Mouse (Mus musculus): ENCODE measurements around the gene Accs. TPM values are rescaled to one million over a fixed set of nuclear protein-coding genes. Genes with fewer than 3 reads are reported as not detected.

The Accs gene
- 7.7 and 11.1 TPM in 2 replicates for polyA plus RNA-seq (2014; fragmentation: Nextera tagmentation; extraction: Ambion mirVana)

DNA sequence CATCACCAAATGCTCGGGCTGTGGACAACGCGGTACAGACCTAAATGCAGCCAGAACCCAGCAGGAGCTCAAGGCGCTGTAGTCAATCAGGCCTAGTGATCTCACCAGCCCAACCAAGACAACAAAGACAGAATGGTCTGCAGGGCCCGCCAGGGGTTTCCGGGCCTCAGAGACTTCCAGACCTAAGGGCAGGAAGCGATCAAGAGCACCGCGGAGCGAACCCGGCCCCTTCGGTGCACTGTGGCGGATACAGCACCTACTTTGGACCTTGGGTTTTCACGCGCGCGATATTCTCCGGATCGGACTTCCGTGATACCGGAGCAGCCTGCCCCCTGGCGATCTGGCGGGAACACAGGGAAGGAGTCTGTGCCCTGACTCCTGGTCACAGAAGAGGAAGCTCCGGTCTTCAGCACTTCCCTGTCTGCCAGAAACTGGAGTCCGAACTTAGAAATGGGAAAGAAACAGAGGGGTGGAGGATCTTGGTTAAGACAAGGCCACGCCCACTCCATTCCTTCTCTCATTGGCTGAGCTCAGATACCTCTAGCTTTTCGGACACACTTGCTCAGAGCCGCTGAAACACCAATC lies at the start of gene Accs:
Accs (minus strand) TSS at position 439 of the 585 bp plus-strand sequence.
- Histone ChIP-seq H3K9ac (ENCODE audit: low read length) (peak within 1 kb of the TSS; percentile 86), H3K27me3 (ENCODE audit: control insufficient read depth, insufficient read depth, low read length) (no peaks in the 10 kb centered on the region), H3K9me3 (ENCODE audit: control insufficient read depth, low read length) (no peaks in the 10 kb centered on the region), H3K4me3 (ENCODE audit: low read depth, low read length) (peak within 1 kb of the TSS; percentile 69), H3K27ac (ENCODE audit: low read depth, low read length) (peak within 1 kb of the TSS; percentile 66), H3K4me1 (replicated peaks; ENCODE audit: control insufficient read depth, insufficient read depth, low read length) (peaks cover 2% of the 10 kb centered on the region; the same call in 1 of the 2 replicates), H3K4me2 (ENCODE audit: low read depth, low read length, severe bottlenecking) (peak within 1 kb of the TSS; percentile 79), H3K36me3 (ENCODE audit: control insufficient read depth, insufficient read depth, low read length) (no peaks in the 10 kb centered on the region)
- ATAC-seq (replicated peaks; ENCODE audit: low FRiP score) = peak; percentile 88
- WGBS = under 1% methylated on average over 28 of the region's 28 CpGs
- DNase-seq (ENCODE audit: low spot score) = peak; percentile 81

DNA sequence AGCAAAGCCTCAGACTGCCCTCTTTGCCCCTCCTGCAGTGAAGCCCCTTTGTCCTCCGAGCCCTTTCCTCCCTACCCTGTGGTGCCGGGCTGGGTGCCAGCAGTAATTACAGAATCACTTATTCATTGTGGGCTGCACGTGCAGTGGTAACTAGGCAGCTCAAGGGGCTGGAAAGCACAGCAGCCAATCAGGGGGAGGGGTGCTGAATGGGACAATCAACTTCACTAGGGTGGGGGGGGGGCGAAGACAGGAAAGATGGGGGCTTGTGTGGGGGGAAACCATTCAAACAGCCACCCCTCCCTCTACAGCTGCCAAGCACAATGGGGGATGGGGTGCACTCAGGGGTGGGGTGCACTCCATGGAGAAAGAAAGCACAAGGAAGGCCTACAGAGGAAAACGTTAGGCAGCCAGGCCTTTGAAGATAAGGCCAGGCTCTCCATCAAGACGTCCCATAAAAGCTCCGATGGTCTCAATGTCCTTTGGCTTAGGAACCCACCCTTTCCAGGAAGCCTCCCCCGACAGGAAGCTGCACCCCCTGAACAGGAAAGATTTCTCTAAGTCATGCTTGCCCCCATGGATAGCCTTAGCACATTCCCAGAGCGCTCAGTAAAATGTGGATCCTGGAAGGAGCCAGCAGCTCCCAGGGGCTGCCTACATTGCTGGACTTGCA lies 42.0 kb upstream of the Accs start:
- peak; percentile 91 for DNase-seq (ENCODE audit: low spot score)
- ATAC-seq (replicated peaks; ENCODE audit: low FRiP score) = peak; percentile 97
- Histone ChIP-seq H3K27me3 (ENCODE audit: control insufficient read depth, insufficient read depth, low read length) (no peaks in the 10 kb centered on the region; the same call in 1 of the 2 replicates), H3K9ac (ENCODE audit: low read length) (peak overlapping the region; percentile 39; the same call in 1 of the 2 replicates), H3K27ac (ENCODE audit: low read depth, low read length) (peak overlapping the region; percentile 93), H3K4me2 (ENCODE audit: low read depth, low read length, severe bottlenecking) (no peak overlapping the region), H3K4me1 (replicated peaks; ENCODE audit: control insufficient read depth, insufficient read depth, low read length) (peaks cover 19% of the 10 kb centered on the region), H3K4me3 (ENCODE audit: low read depth, low read length) (no peak overlapping the region), H3K9me3 (ENCODE audit: control insufficient read depth, low read length) (no peaks in the 10 kb centered on the region), H3K36me3 (ENCODE audit: control insufficient read depth, insufficient read depth, low read length) (no peaks in the 10 kb centered on the region)
- WGBS = 15% methylated on average over 9 of the region's 9 CpGs

- no peak overlapping the region for H3K4me3 ChIP-seq (ENCODE audit: low read depth, low read length)
- H3K4me1 ChIP-seq (replicated peaks; ENCODE audit: control insufficient read depth, insufficient read depth, low read length) = peaks cover 19% of the 10 kb centered on the region
- peak overlapping the region; percentile 12; the same call in 1 of the 2 replicates for H3K27ac ChIP-seq (ENCODE audit: low read depth, low read length)
- H3K4me2 ChIP-seq (ENCODE audit: low read depth, low read length, severe bottlenecking) = no peak overlapping the region
- no peak overlapping the region for H3K9ac ChIP-seq (ENCODE audit: low read length)
- H3K9me3 ChIP-seq (ENCODE audit: control insufficient read depth, low read length) = no peaks in the 10 kb centered on the region
- no peaks in the 10 kb centered on the region; the same call in 1 of the 2 replicates for H3K27me3 ChIP-seq (ENCODE audit: control insufficient read depth, insufficient read depth, low read length)
- 73% methylated on average over 8 of the region's 8 CpGs for WGBS
- no peaks in the 10 kb centered on the region for H3K36me3 ChIP-seq (ENCODE audit: control insufficient read depth, insufficient read depth, low read length)
- ATAC-seq (replicated peaks; ENCODE audit: low FRiP score) (no peak), DNase-seq (ENCODE audit: low spot score) (no peak)
Observed at GRCm38 (mm10) chr2:93890143-93890542, 40.4 kb upstream of the Accs start.

DNA sequence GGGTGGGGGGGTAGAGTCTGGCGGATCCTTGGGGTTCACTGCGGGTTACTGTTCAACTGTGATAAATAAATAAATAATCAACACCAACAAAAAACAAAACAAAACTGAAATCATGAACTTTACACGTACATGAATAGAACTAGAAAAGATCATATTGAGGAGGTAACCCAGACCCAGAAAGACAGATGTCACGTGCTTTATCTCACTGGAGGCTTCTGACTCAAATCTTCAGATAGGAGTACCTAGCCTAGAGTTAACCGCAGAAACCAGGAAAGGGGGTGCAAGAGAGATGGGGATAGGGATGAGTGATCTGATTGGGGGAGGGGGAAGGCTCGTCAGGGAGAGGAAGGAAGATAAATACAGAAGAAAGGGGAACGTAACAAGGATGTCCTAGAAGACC lies 39.3 kb upstream of the Accs start:
- no peaks in the 10 kb centered on the region for H3K36me3 ChIP-seq (ENCODE audit: control insufficient read depth, insufficient read depth, low read length)
- H3K27me3 ChIP-seq (ENCODE audit: control insufficient read depth, insufficient read depth, low read length) = no peaks in the 10 kb centered on the region; the same call in 1 of the 2 replicates
- ATAC-seq (replicated peaks; ENCODE audit: low FRiP score) (no peak), DNase-seq (ENCODE audit: low spot score) (no peak)
- no peaks in the 10 kb centered on the region for H3K9me3 ChIP-seq (ENCODE audit: control insufficient read depth, low read length)
- peaks cover 19% of the 10 kb centered on the region for H3K4me1 ChIP-seq (replicated peaks; ENCODE audit: control insufficient read depth, insufficient read depth, low read length)
- no peak overlapping the region for H3K27ac ChIP-seq (ENCODE audit: low read depth, low read length)
- no peak overlapping the region for H3K4me3 ChIP-seq (ENCODE audit: low read depth, low read length)
- WGBS = 85% methylated on average over 7 of the region's 7 CpGs
- no peak overlapping the region for H3K9ac ChIP-seq (ENCODE audit: low read length)
- no peak overlapping the region for H3K4me2 ChIP-seq (ENCODE audit: low read depth, low read length, severe bottlenecking)

DNA sequence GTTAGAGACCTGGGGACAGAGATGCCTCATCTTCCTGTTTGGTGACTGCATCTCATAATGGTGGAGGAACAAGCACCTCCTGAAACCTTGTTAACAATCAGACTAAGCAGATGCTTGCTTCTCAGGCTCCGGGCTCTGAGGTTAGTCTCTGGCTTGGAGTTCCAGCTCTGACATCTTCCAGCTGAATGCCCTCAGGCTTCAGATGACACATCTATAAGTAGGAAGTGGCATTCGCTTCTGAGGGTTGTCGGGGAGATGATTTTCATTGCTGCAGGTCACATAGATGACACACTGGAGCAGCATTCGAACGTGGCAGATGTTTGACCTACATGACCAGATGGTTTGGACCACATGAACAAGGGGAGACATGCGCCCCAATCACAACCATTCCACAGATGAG lies 38.6 kb upstream of the Accs start:
- 92% methylated on average over 6 of the region's 6 CpGs for WGBS
- no peaks in the 10 kb centered on the region for H3K27me3 ChIP-seq (ENCODE audit: control insufficient read depth, insufficient read depth, low read length)
- ATAC-seq (replicated peaks; ENCODE audit: low FRiP score) = no peak
- H3K27ac ChIP-seq (ENCODE audit: low read depth, low read length) = no peak overlapping the region
- H3K9me3 ChIP-seq (ENCODE audit: control insufficient read depth, low read length) = no peaks in the 10 kb centered on the region
- no peaks in the 10 kb centered on the region for H3K36me3 ChIP-seq (ENCODE audit: control insufficient read depth, insufficient read depth, low read length)
- DNase-seq (ENCODE audit: low spot score) = no peak
- H3K9ac ChIP-seq (ENCODE audit: low read length) = no peak overlapping the region
- no peak overlapping the region for H3K4me3 ChIP-seq (ENCODE audit: low read depth, low read length)
- H3K4me2 ChIP-seq (ENCODE audit: low read depth, low read length, severe bottlenecking) = no peak overlapping the region
- peaks cover 19% of the 10 kb centered on the region for H3K4me1 ChIP-seq (replicated peaks; ENCODE audit: control insufficient read depth, insufficient read depth, low read length)

GRCm38 (mm10) chr2:93887273-93887672 lies 37.5 kb upstream of the Accs start:
- no peak overlapping the region for H3K9ac ChIP-seq (ENCODE audit: low read length)
- ATAC-seq (replicated peaks; ENCODE audit: low FRiP score) (no peak), DNase-seq (ENCODE audit: low spot score) (no peak)
- no peak overlapping the region for H3K4me2 ChIP-seq (ENCODE audit: low read depth, low read length, severe bottlenecking)
- H3K27ac ChIP-seq (ENCODE audit: low read depth, low read length) = no peak overlapping the region
- H3K4me3 ChIP-seq (ENCODE audit: low read depth, low read length) = no peak overlapping the region
- peaks cover 16% of the 10 kb centered on the region for H3K4me1 ChIP-seq (replicated peaks; ENCODE audit: control insufficient read depth, insufficient read depth, low read length)
- H3K36me3 ChIP-seq (ENCODE audit: control insufficient read depth, insufficient read depth, low read length) = no peaks in the 10 kb centered on the region
- no peaks in the 10 kb centered on the region for H3K9me3 ChIP-seq (ENCODE audit: control insufficient read depth, low read length)
- WGBS = 89% methylated on average over 11 of the region's 11 CpGs
- H3K27me3 ChIP-seq (ENCODE audit: control insufficient read depth, insufficient read depth, low read length) = no peaks in the 10 kb centered on the region

DNA sequence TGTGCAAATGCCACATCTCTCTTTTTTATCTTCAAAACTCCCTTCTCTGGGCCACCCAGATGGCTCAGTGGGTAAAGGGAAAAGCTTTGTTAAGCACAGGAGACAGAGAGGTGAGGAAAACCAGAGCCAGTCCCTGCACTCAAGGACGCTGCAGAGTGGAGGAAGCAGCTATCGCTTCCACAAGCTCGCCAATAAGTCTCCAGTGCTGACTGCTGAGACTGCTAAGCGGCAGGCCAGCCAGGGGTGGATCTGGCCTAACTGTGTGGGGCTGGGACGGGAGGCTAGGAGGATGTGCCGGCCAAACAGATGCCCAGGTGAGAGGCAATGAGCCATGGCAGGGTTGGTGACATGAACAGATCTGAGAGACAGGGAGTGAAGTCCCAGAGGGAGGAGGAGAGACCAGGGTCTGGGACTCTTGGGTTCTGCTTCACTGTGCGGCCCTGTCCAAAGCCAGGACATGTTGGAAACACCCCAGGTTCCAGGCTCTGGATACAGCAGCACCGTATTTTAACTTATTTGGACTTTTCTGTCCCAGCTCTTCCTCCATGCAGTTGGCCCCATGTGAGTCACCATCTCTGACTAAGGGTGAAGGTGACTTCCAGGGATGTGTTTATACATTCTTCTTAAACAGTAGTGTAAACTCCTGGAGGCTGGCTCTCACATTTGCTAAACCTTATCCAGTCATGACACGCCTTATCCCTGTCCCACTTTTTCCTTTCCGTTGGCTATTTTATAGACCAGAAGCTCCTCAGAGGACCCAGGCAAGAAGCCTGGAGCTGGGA lies 36.5 kb upstream of the Accs start:
- Histone ChIP-seq H3K4me1 (replicated peaks; ENCODE audit: control insufficient read depth, insufficient read depth, low read length) (peaks cover 9% of the 10 kb centered on the region), H3K9ac (ENCODE audit: low read length) (no peak overlapping the region), H3K4me2 (ENCODE audit: low read depth, low read length, severe bottlenecking) (no peak overlapping the region), H3K9me3 (ENCODE audit: control insufficient read depth, low read length) (no peaks in the 10 kb centered on the region), H3K27me3 (ENCODE audit: control insufficient read depth, insufficient read depth, low read length) (no peaks in the 10 kb centered on the region), H3K36me3 (ENCODE audit: control insufficient read depth, insufficient read depth, low read length) (no peaks in the 10 kb centered on the region), H3K27ac (ENCODE audit: low read depth, low read length) (no peak overlapping the region), H3K4me3 (ENCODE audit: low read depth, low read length) (no peak overlapping the region)
- ATAC-seq (replicated peaks; ENCODE audit: low FRiP score) = no peak
- WGBS = 78% methylated on average over 10 of the region's 10 CpGs
- DNase-seq (ENCODE audit: low spot score) = no peak

- H3K9me3 ChIP-seq (ENCODE audit: control insufficient read depth, low read length) = no peaks in the 10 kb centered on the region
- H3K36me3 ChIP-seq (ENCODE audit: control insufficient read depth, insufficient read depth, low read length) = no peaks in the 10 kb centered on the region
- no peak for DNase-seq (ENCODE audit: low spot score)
- ATAC-seq (replicated peaks; ENCODE audit: low FRiP score) = no peak
- H3K4me3 ChIP-seq (ENCODE audit: low read depth, low read length) = no peak overlapping the region
- no peaks in the 10 kb centered on the region for H3K4me1 ChIP-seq (replicated peaks; ENCODE audit: control insufficient read depth, insufficient read depth, low read length)
- no peak overlapping the region for H3K9ac ChIP-seq (ENCODE audit: low read length)
- 59% methylated on average over 5 of the region's 5 CpGs for WGBS
- no peaks in the 10 kb centered on the region for H3K27me3 ChIP-seq (ENCODE audit: control insufficient read depth, insufficient read depth, low read length)
- no peak overlapping the region for H3K27ac ChIP-seq (ENCODE audit: low read depth, low read length)
- no peak overlapping the region for H3K4me2 ChIP-seq (ENCODE audit: low read depth, low read length, severe bottlenecking)
Observed at GRCm38 (mm10) chr2:93883066-93883465, 33.3 kb upstream of the Accs start.

Measured in forebrain, embryonic 11.5 days (tissue).